Mouse (Mus musculus) erythroblast, embryonic 14.5 days (primary cell): ENCODE data around the gene Cyb5r2.

ENCODE experiments used
- GATA1 ChIP-seq: IDR thresholded peaks from 2 replicates; pipeline ENCODE4 v1.6.1; 2012; ENCODE audit warnings: low read length, inconsistent platforms, mixed read lengths
- TAL1 ChIP-seq: IDR thresholded peaks from 3 replicates; pipeline ENCODE4 v1.6.1; 2012; ENCODE audit warnings: low read length, inconsistent platforms, mixed read lengths

- no peak for TF ChIP-seq TAL1
- TF ChIP-seq GATA1 = no peak
Measured at GRCm38 (mm10) chr7:107801108-107801507, 43.3 kb upstream of the Cyb5r2 start, which contains the start of gene Ovch2.
